Mouse (Mus musculus) hindbrain, postnatal 0 days (tissue): ENCODE results near the gene Phf13. TPM values are rescaled to one million over a fixed set of nuclear protein-coding genes. Genes with fewer than 3 reads are reported as not detected.

Experiments
- ATAC-seq: fragments of 200-750 bp; cut with Nextera tagmentation; 2 replicates; pipeline ENCODE4 v1.8.0; 2017; ENCODE audit warnings: mild to moderate bottlenecking, moderate TSS enrichment, moderate library complexity
- DNase-seq: peaks from one replicate; pipeline ENCODE4 v3.0.0-alpha.2; 2015; ENCODE audit warnings: low spot score
- H3K27ac ChIP-seq: fragments of 300-500 bp; sonication (generic); 2 replicates; pipeline ENCODE4 v1.5.1; 2014; ENCODE audit warnings: mild to moderate bottlenecking
- H3K27me3 ChIP-seq: fragments of 300-500 bp; sonication (generic); 2 replicates; pipeline ENCODE4 v1.6.1; 2014; ENCODE audit warnings: low read length, mixed read lengths; ENCODE audit not compliant: insufficient read depth
- H3K36me3 ChIP-seq: fragments of 300-500 bp; sonication (generic); 2 replicates; pipeline ENCODE4 v1.6.1; 2014; ENCODE audit warnings: low read length, mixed read lengths; ENCODE audit not compliant: insufficient read depth
- H3K4me1 ChIP-seq: fragments of 300-500 bp; sonication (generic); 2 replicates; pipeline ENCODE4 v1.6.1; 2014; ENCODE audit warnings: antibody characterized with exemption, low read length, mixed read lengths; ENCODE audit not compliant: insufficient read depth
- H3K4me2 ChIP-seq: fragments of 300-500 bp; sonication (generic); 2 replicates; pipeline ENCODE4 v1.6.1; 2014; ENCODE audit warnings: low read depth, mild to moderate bottlenecking, low read length, moderate library complexity, mixed read lengths
- H3K4me3 ChIP-seq: fragments of 300-500 bp; sonication (generic); 2 replicates; pipeline ENCODE4 v1.5.1; 2014; ENCODE audit warnings: low read length
- H3K9ac ChIP-seq: fragments of 300-500 bp; sonication (generic); replicated peaks from 2 replicates; pipeline ENCODE4 v1.6.1; 2014; ENCODE audit warnings: mild to moderate bottlenecking, low read length, moderate library complexity, mixed read lengths
- H3K9me3 ChIP-seq: fragments of 300-500 bp; sonication (generic); 2 replicates; pipeline ENCODE4 v1.6.1; 2016; ENCODE audit warnings: low read length, mixed read lengths
- CTCF ChIP-seq: IDR thresholded peaks from 2 replicates; pipeline ENCODE4 v1.5.1; 2016; ENCODE audit warnings: antibody characterized with exemption, control low read depth, low read depth
- WGBS: fragments of 180-500 bp; shearing (Covaris S2); extraction: QIAGEN DNeasy Blood & Tissue Kit; methylation state at CpG from one replicate; pipeline ENCODE4 v1.1.7; 2014; 5-methylcytosine and 5-hydroxymethylcytosine counted together
- polyA plus RNA-seq: library from polyadenylated mRNA; unstranded; fragments of >200 nt; fragmentation: Nextera tagmentation; extraction: Ambion mirVana; gene quantifications from 2 replicates; pipeline ENCODE4 v1.2.1, GENCODE M21; 2015
- total RNA-seq: library from RNA; depleted of rRNA; stranded (reverse); fragments of >200 nt; gene quantifications from 2 replicates; pipeline ENCODE4 v1.2.3, GENCODE M21; 2014

The Phf13 gene
- total and polyA plus RNA-seq, 2 experiments from 2014 or later = 14.6 to 20.8 TPM

- peaks cover 2% of the 10 kb centered on the region; the same call in 1 of the 2 replicates for H3K36me3 ChIP-seq
- H3K4me2 ChIP-seq = peak overlapping the region; percentile 96
- DNase-seq = peak; percentile 16
- H3K4me3 ChIP-seq = peak overlapping the region; percentile 68
- peak overlapping the region; percentile 50 for H3K9ac ChIP-seq
- H3K27me3 ChIP-seq = no peaks in the 10 kb centered on the region
- peaks cover 25% of the 10 kb centered on the region for H3K4me1 ChIP-seq
- TF ChIP-seq CTCF = 0 out of 2 replicates have a peak, but pooled peaks have one; percentile 9
- WGBS = 3% methylated on average over 36 of the region's 41 CpGs
- H3K27ac ChIP-seq = peak overlapping the region; percentile 68
- H3K9me3 ChIP-seq = no peaks in the 10 kb centered on the region
- no peak for ATAC-seq
These were observed 30.9 kb upstream of the Phf13 start for GRCm38 (mm10) chr4:152026751-152027508.

- peaks cover 21% of the 10 kb centered on the region for H3K4me1 ChIP-seq
- no peak for TF ChIP-seq CTCF
- 94% methylated on average over 11 of the region's 11 CpGs for WGBS
- ATAC-seq = no peak
- no peak for DNase-seq
- H3K4me2 ChIP-seq = no peak overlapping the region
- H3K36me3 ChIP-seq = peaks cover 26% of the 10 kb centered on the region
- H3K9me3 ChIP-seq = no peaks in the 10 kb centered on the region
- no peak overlapping the region for H3K4me3 ChIP-seq
- no peak overlapping the region for H3K9ac ChIP-seq
- H3K27ac ChIP-seq = no peak overlapping the region
- no peaks in the 10 kb centered on the region for H3K27me3 ChIP-seq
These were observed 28.5 kb upstream of the Phf13 start for GRCm38 (mm10) chr4:152024525-152024924.

GRCm38 (mm10) chr4:152022506-152022905 lies 26.4 kb upstream of the Phf13 start:
- peaks cover 14% of the 10 kb centered on the region for H3K4me1 ChIP-seq
- 89% methylated on average over 8 of the region's 8 CpGs for WGBS
- no peak overlapping the region for H3K4me2 ChIP-seq
- no peaks in the 10 kb centered on the region for H3K27me3 ChIP-seq
- H3K36me3 ChIP-seq = peaks cover 39% of the 10 kb centered on the region
- no peak overlapping the region for H3K4me3 ChIP-seq
- TF ChIP-seq CTCF = no peak
- H3K27ac ChIP-seq = no peak overlapping the region
- no peak for ATAC-seq
- H3K9ac ChIP-seq = no peak overlapping the region
- H3K9me3 ChIP-seq = no peaks in the 10 kb centered on the region
- no peak for DNase-seq

- Histone ChIP-seq H3K27ac (no peak overlapping the region), H3K9me3 (no peaks in the 10 kb centered on the region), H3K4me1 (peaks cover 13% of the 10 kb centered on the region), H3K9ac (no peak overlapping the region), H3K4me3 (no peak overlapping the region), H3K27me3 (no peaks in the 10 kb centered on the region), H3K4me2 (no peak overlapping the region), H3K36me3 (peaks cover 40% of the 10 kb centered on the region)
- ATAC-seq (no peak), DNase-seq (no peak)
- WGBS = 70% methylated on average over 12 of the region's 12 CpGs
- TF ChIP-seq CTCF = no peak
These were observed 25.6 kb upstream of the Phf13 start for GRCm38 (mm10) chr4:152021568-152022097.

GRCm38 (mm10) chr4:152020024-152020423 lies 24.0 kb upstream of the Phf13 start:
- no peak overlapping the region for H3K27ac ChIP-seq
- H3K9me3 ChIP-seq = no peaks in the 10 kb centered on the region
- H3K27me3 ChIP-seq = no peaks in the 10 kb centered on the region
- no peak for TF ChIP-seq CTCF
- no peak overlapping the region for H3K4me3 ChIP-seq
- DNase-seq (no peak), ATAC-seq (no peak)
- WGBS = 93% methylated on average over 21 of the region's 21 CpGs
- no peaks in the 10 kb centered on the region for H3K4me1 ChIP-seq
- H3K4me2 ChIP-seq = no peak overlapping the region
- H3K36me3 ChIP-seq = peaks cover 50% of the 10 kb centered on the region
- no peak overlapping the region for H3K9ac ChIP-seq

- no peak for TF ChIP-seq CTCF
- ATAC-seq (no peak), DNase-seq (no peak)
- 88% methylated on average over 6 of the region's 6 CpGs for WGBS
- H3K4me3 ChIP-seq = no peak overlapping the region
- no peak overlapping the region for H3K27ac ChIP-seq
- no peak overlapping the region; the same call in 1 of the 2 replicates for H3K9ac ChIP-seq
- no peaks in the 10 kb centered on the region for H3K9me3 ChIP-seq
- no peaks in the 10 kb centered on the region for H3K4me1 ChIP-seq
- peaks cover 58% of the 10 kb centered on the region for H3K36me3 ChIP-seq
- no peak overlapping the region for H3K4me2 ChIP-seq
- no peaks in the 10 kb centered on the region for H3K27me3 ChIP-seq
These were observed 23.0 kb upstream of the Phf13 start for GRCm38 (mm10) chr4:152019073-152019472.
